Mouse (Mus musculus): ENCODE measurements around the gene Lypd6b. TPM values are rescaled to one million over a fixed set of nuclear protein-coding genes. Genes with fewer than 3 reads are reported as not detected.

Gene Lypd6b
- polyA plus RNA-seq, 1 experiment from 2014 or later, result 0.73 TPM

- no peak overlapping the region for H3K9ac ChIP-seq (ENCODE audit: low read depth, low read length)
- no peak overlapping the region for H3K27ac ChIP-seq (ENCODE audit: low read depth, low read length)
- no peak for ATAC-seq
- WGBS, result 49% methylated on average over 11 of the region's 11 CpGs
- H3K4me3 ChIP-seq (ENCODE audit: low read depth, low read length), result no peak overlapping the region
- H3K9me3 ChIP-seq (ENCODE audit: control insufficient read depth), result no peaks in the 10 kb centered on the region
- H3K36me3 ChIP-seq (ENCODE audit: control insufficient read depth, insufficient read depth), result no peaks in the 10 kb centered on the region
- no peak overlapping the region for H3K4me2 ChIP-seq (replicated peaks; ENCODE audit: low read depth)
- no peak for TF ChIP-seq CTCF (IDR thresholded peaks at IDR 0.05; ENCODE audit: low read depth)
- H3K27me3 ChIP-seq (replicated peaks; ENCODE audit: control insufficient read depth, insufficient read depth, low read length), result no peaks in the 10 kb centered on the region
- H3K4me1 ChIP-seq (replicated peaks; ENCODE audit: control insufficient read depth, insufficient read depth, low read length), result no peaks in the 10 kb centered on the region
These were observed 37.5 kb upstream of the Lypd6b start for GRCm38 (mm10) chr2:49749730-49750576.

GRCm38 (mm10) chr2:49751544-49752210 is 35.8 kb upstream of the Lypd6b start:
- H3K36me3 ChIP-seq (ENCODE audit: control insufficient read depth, insufficient read depth), result no peaks in the 10 kb centered on the region
- H3K4me1 ChIP-seq (replicated peaks; ENCODE audit: control insufficient read depth, insufficient read depth, low read length), result no peaks in the 10 kb centered on the region
- 88% methylated on average over 10 of the region's 10 CpGs for WGBS
- no peak overlapping the region for H3K9ac ChIP-seq (ENCODE audit: low read depth, low read length)
- no peaks in the 10 kb centered on the region for H3K27me3 ChIP-seq (replicated peaks; ENCODE audit: control insufficient read depth, insufficient read depth, low read length)
- H3K4me2 ChIP-seq (replicated peaks; ENCODE audit: low read depth), result no peak overlapping the region
- no peak for TF ChIP-seq CTCF (IDR thresholded peaks at IDR 0.05; ENCODE audit: low read depth)
- no peak overlapping the region for H3K4me3 ChIP-seq (ENCODE audit: low read depth, low read length)
- no peaks in the 10 kb centered on the region for H3K9me3 ChIP-seq (ENCODE audit: control insufficient read depth)
- no peak overlapping the region for H3K27ac ChIP-seq (ENCODE audit: low read depth, low read length)
- no peak for ATAC-seq

- Histone ChIP-seq H3K4me3 (ENCODE audit: low read depth, low read length) (no peak overlapping the region), H3K4me2 (replicated peaks; ENCODE audit: low read depth) (no peak overlapping the region), H3K27me3 (replicated peaks; ENCODE audit: control insufficient read depth, insufficient read depth, low read length) (no peaks in the 10 kb centered on the region), H3K36me3 (ENCODE audit: control insufficient read depth, insufficient read depth) (no peaks in the 10 kb centered on the region), H3K9me3 (ENCODE audit: control insufficient read depth) (no peaks in the 10 kb centered on the region), H3K9ac (ENCODE audit: low read depth, low read length) (no peak overlapping the region), H3K4me1 (replicated peaks; ENCODE audit: control insufficient read depth, insufficient read depth, low read length) (no peaks in the 10 kb centered on the region), H3K27ac (ENCODE audit: low read depth, low read length) (no peak overlapping the region)
- WGBS, result 81% methylated on average over 8 of the region's 8 CpGs
- no peak for ATAC-seq
- no peak for TF ChIP-seq CTCF (IDR thresholded peaks at IDR 0.05; ENCODE audit: low read depth)
These were observed 35.3 kb upstream of the Lypd6b start for GRCm38 (mm10) chr2:49752211-49752607.

- H3K4me3 ChIP-seq (ENCODE audit: low read depth, low read length), result no peak overlapping the region
- no peak overlapping the region for H3K27ac ChIP-seq (ENCODE audit: low read depth, low read length)
- ATAC-seq, result no peak
- no peak overlapping the region for H3K9ac ChIP-seq (ENCODE audit: low read depth, low read length)
- TF ChIP-seq CTCF (IDR thresholded peaks at IDR 0.05; ENCODE audit: low read depth), result no peak
- 88% methylated on average over 3 of the region's 3 CpGs for WGBS
- no peaks in the 10 kb centered on the region for H3K9me3 ChIP-seq (ENCODE audit: control insufficient read depth)
- H3K36me3 ChIP-seq (ENCODE audit: control insufficient read depth, insufficient read depth), result no peaks in the 10 kb centered on the region
- H3K4me2 ChIP-seq (replicated peaks; ENCODE audit: low read depth), result no peak overlapping the region
- no peaks in the 10 kb centered on the region for H3K27me3 ChIP-seq (replicated peaks; ENCODE audit: control insufficient read depth, insufficient read depth, low read length)
- H3K4me1 ChIP-seq (replicated peaks; ENCODE audit: control insufficient read depth, insufficient read depth, low read length), result no peaks in the 10 kb centered on the region
These were observed 34.4 kb upstream of the Lypd6b start for GRCm38 (mm10) chr2:49753062-49753461.

GRCm38 (mm10) chr2:49755054-49755453 is 32.4 kb upstream of the Lypd6b start:
- H3K4me1 ChIP-seq (replicated peaks; ENCODE audit: control insufficient read depth, insufficient read depth, low read length), result no peaks in the 10 kb centered on the region
- H3K4me2 ChIP-seq (replicated peaks; ENCODE audit: low read depth), result no peak overlapping the region
- H3K4me3 ChIP-seq (ENCODE audit: low read depth, low read length), result no peak overlapping the region
- WGBS, result 56% methylated on average over 2 of the region's 2 CpGs
- no peaks in the 10 kb centered on the region for H3K9me3 ChIP-seq (ENCODE audit: control insufficient read depth)
- H3K9ac ChIP-seq (ENCODE audit: low read depth, low read length), result no peak overlapping the region
- ATAC-seq, result no peak
- H3K27ac ChIP-seq (ENCODE audit: low read depth, low read length), result no peak overlapping the region
- no peak for TF ChIP-seq CTCF (IDR thresholded peaks at IDR 0.05; ENCODE audit: low read depth)
- no peaks in the 10 kb centered on the region for H3K27me3 ChIP-seq (replicated peaks; ENCODE audit: control insufficient read depth, insufficient read depth, low read length)
- no peaks in the 10 kb centered on the region for H3K36me3 ChIP-seq (ENCODE audit: control insufficient read depth, insufficient read depth)

- no peak overlapping the region for H3K4me3 ChIP-seq (ENCODE audit: low read depth, low read length)
- H3K4me2 ChIP-seq (replicated peaks; ENCODE audit: low read depth), result no peak overlapping the region
- no peak for TF ChIP-seq CTCF (IDR thresholded peaks at IDR 0.05; ENCODE audit: low read depth)
- no peaks in the 10 kb centered on the region for H3K27me3 ChIP-seq (replicated peaks; ENCODE audit: control insufficient read depth, insufficient read depth, low read length)
- no peaks in the 10 kb centered on the region for H3K9me3 ChIP-seq (ENCODE audit: control insufficient read depth)
- WGBS, result 77% methylated on average over 7 of the region's 7 CpGs
- no peak for ATAC-seq
- no peak overlapping the region for H3K9ac ChIP-seq (ENCODE audit: low read depth, low read length)
- no peak overlapping the region for H3K27ac ChIP-seq (ENCODE audit: low read depth, low read length)
- H3K36me3 ChIP-seq (ENCODE audit: control insufficient read depth, insufficient read depth), result no peaks in the 10 kb centered on the region
- H3K4me1 ChIP-seq (replicated peaks; ENCODE audit: control insufficient read depth, insufficient read depth, low read length), result no peaks in the 10 kb centered on the region
These were observed 29.9 kb upstream of the Lypd6b start for GRCm38 (mm10) chr2:49757616-49758015.

Measured in intestine, postnatal 0 days (tissue).